In the genomic region with DNA sequence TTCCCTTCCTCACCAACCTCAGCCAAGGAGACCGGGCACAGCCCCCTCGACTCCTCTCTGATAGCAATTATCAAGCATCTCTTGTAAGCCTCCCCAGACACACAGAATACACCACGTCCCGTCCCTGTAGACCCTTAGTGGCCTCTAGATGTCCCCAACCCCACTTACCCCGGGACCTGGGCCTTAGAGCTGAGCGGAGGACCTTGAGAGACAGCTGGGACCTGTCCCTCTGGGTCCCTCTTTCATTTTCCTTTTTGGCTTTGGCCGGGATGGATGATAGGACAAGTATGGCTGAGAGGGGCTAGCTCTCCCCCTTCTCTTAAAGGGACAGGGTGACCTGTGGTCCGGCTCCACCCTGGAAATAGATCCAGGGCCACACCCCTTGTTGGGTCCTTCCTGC, we compare ENCODE assay signal across 14 mouse cellular contexts. TPM values are rescaled to one million over a fixed set of nuclear protein-coding genes. Genes with fewer than 3 reads are reported as not detected.
A peak's percentile ranks its signal among the peaks of the same experiment; 100 is the strongest.
DNase-seq lines count a peak whose midpoint lies in the region; ATAC-seq and TF ChIP-seq lines count a peak whose summit lies in the region.
"Had no signal": no experiment of that assay in that cellular context is flagged by ENCODE, and none has a peak within 500 bp of the region (broad histone marks: within the 10 kb centered on the region; RNA-seq: fewer than 3 reads in every experiment).

No protein-coding gene starts in this region.

- no peaks in the 10 kb centered on the region for H3K27me3 ChIP-seq in cerebellum, adult 2 months (ENCODE audit: control insufficient read depth, insufficient read depth, low read length)
- peaks cover 6% of the 10 kb centered on the region; the same call in 1 of the 2 replicates for H3K27me3 ChIP-seq in heart, embryonic 14.5 days (ENCODE audit: control insufficient read depth, insufficient read depth, low read length)
- H3K27me3 ChIP-seq in stomach, embryonic 15.5 days (replicated peaks) = peaks cover 12% of the 10 kb centered on the region; the same call in 1 of the 2 replicates
- no peaks in the 10 kb centered on the region for H3K27me3 ChIP-seq in stomach, postnatal 0 days (ENCODE audit: control insufficient read depth, insufficient read depth, low read length)
- H3K27me3 ChIP-seq in neural tube, embryonic 14.5 days (ENCODE audit: control insufficient read depth, insufficient read depth, low read length) = no peaks in the 10 kb centered on the region

- no peak overlapping the region for H3K27ac ChIP-seq in cerebellum, adult 2 months (ENCODE audit: insufficient read depth, low read length)
- peak overlapping the region in 1 of 2 experiments; percentile 26; a peak in 1 of 4 replicates for H3K27ac ChIP-seq in heart, embryonic 14.5 days (replicated peaks in 1 of 2; ENCODE audit: control insufficient read depth in 1 of 2, insufficient read depth in 1 of 2, low read depth in 2 of 2, low read length in 2 of 2)
- H3K27ac ChIP-seq in stomach, embryonic 15.5 days = no peak overlapping the region
- H3K27ac ChIP-seq in stomach, postnatal 0 days (replicated peaks) = no peak overlapping the region
- H3K27ac ChIP-seq in neural tube, embryonic 14.5 days (ENCODE audit: low read depth, low read length) = no peak overlapping the region
- H3K27ac ChIP-seq: embryonic facial prominence, embryonic 13.5 days; macrophage had no signal

- peak; percentile 2 for DNase-seq in cerebellum, adult 11 months
- no peak for DNase-seq in cerebellum, adult 2 months
- DNase-seq in heart, postnatal 4 days = no peak
- no peak for DNase-seq in stomach, postnatal 0 days (ENCODE audit: low spot score)
- DNase-seq in layer of hippocampus, postnatal 10 days (ENCODE audit: low spot score in 2 of 2) = no peak
- DNase-seq: cerebellum, postnatal 14 days; kidney, postnatal 36 days; retina, postnatal 1 day; thymus, postnatal 25 days had no signal

- H3K4me1 ChIP-seq in cerebellum, adult 2 months (ENCODE audit: control insufficient read depth, insufficient read depth, low read length) = peaks cover 5% of the 10 kb centered on the region; the same call in 1 of the 2 replicates
- peaks cover 12 to 35% of the 10 kb centered on the region in 2 experiments for H3K4me1 ChIP-seq in heart, embryonic 14.5 days (ENCODE audit: control insufficient read depth in 2 of 2, insufficient read depth in 2 of 2, low read length in 2 of 2)
- peaks cover 12% of the 10 kb centered on the region for H3K4me1 ChIP-seq in stomach, embryonic 15.5 days
- no peaks in the 10 kb centered on the region for H3K4me1 ChIP-seq in stomach, postnatal 0 days (replicated peaks; ENCODE audit: control insufficient read depth, insufficient read depth)
- peaks cover 10% of the 10 kb centered on the region; the same call in 1 of the 2 replicates for H3K4me1 ChIP-seq in neural tube, embryonic 14.5 days (ENCODE audit: control insufficient read depth, insufficient read depth, low read length)

- no peak for TF ChIP-seq CTCF in cerebellum, adult 2 months (IDR thresholded peaks at IDR 0.05; ENCODE audit: borderline replicate concordance, insufficient read depth, low read depth, low read length)
- no peak for TF ChIP-seq CTCF in stomach, postnatal 0 days (IDR thresholded peaks at IDR 0.05; ENCODE audit: low read depth)

- peak overlapping the region; percentile 91 for H3K4me2 ChIP-seq in heart, embryonic 14.5 days (ENCODE audit: low read length)
- peak overlapping the region; percentile 98; the same call in 1 of the 2 replicates for H3K4me2 ChIP-seq in stomach, embryonic 15.5 days
- H3K4me2 ChIP-seq in stomach, postnatal 0 days (replicated peaks; ENCODE audit: low read depth) = no peak overlapping the region
- peak overlapping the region; percentile 79 for H3K4me2 ChIP-seq in neural tube, embryonic 14.5 days (ENCODE audit: low read depth, low read length)

- TF ChIP-seq EP300 in stomach, postnatal 0 days (optimal IDR thresholded peaks at IDR 0.05) = no peak

- H3K9me3 ChIP-seq in heart, embryonic 14.5 days (ENCODE audit: control insufficient read depth, low read length) = no peaks in the 10 kb centered on the region
- no peaks in the 10 kb centered on the region for H3K9me3 ChIP-seq in stomach, embryonic 15.5 days
- H3K9me3 ChIP-seq in stomach, postnatal 0 days (ENCODE audit: control insufficient read depth, low read length) = no peaks in the 10 kb centered on the region
- H3K9me3 ChIP-seq in neural tube, embryonic 14.5 days (ENCODE audit: control insufficient read depth, low read length) = no peaks in the 10 kb centered on the region
- H3K9me3 ChIP-seq: embryonic facial prominence, embryonic 13.5 days had no signal

- H3K9ac ChIP-seq in heart, embryonic 14.5 days (ENCODE audit: low read length) = peak overlapping the region; percentile 48; the same call in 1 of the 2 replicates
- H3K9ac ChIP-seq in stomach, embryonic 15.5 days = no peak overlapping the region
- H3K9ac ChIP-seq in stomach, postnatal 0 days (ENCODE audit: low read length) = no peak overlapping the region
- H3K9ac ChIP-seq in neural tube, embryonic 14.5 days (replicated peaks; ENCODE audit: low read depth, low read length) = no peak overlapping the region; the same call in 1 of the 2 replicates

- no peak for ATAC-seq in heart, embryonic 14.5 days (ENCODE audit: insufficient number of reproducible peaks, insufficient read depth, low FRiP score, low read depth)
- ATAC-seq in stomach, embryonic 15.5 days (ENCODE audit: insufficient read depth, low FRiP score, low read depth) = no peak
- no peak for ATAC-seq in stomach, postnatal 0 days (ENCODE audit: low FRiP score, low TSS enrichment)
- ATAC-seq in neural tube, embryonic 14.5 days (ENCODE audit: low read depth) = no peak

- no peak for TF ChIP-seq POLR2A in cerebellum, adult 2 months (IDR thresholded peaks at IDR 0.05; ENCODE audit: borderline replicate concordance, insufficient read depth, low read length)

- no peak overlapping the region for H3K4me3 ChIP-seq in cerebellum, adult 2 months (replicated peaks; ENCODE audit: insufficient read depth, low read depth, low read length)
- peak overlapping the region; percentile 1 to 45; a peak in 1 of 4 replicates for H3K4me3 ChIP-seq in heart, embryonic 14.5 days (ENCODE audit: control insufficient read depth in 1 of 2, insufficient read depth in 1 of 2, low read depth in 1 of 2, low read length in 2 of 2)
- no peak overlapping the region for H3K4me3 ChIP-seq in stomach, embryonic 15.5 days (replicated peaks)
- no peak overlapping the region for H3K4me3 ChIP-seq in stomach, postnatal 0 days (ENCODE audit: low read depth, low read length)
- 0 out of 2 replicates have a peak overlapping the region, but pooled peaks have one; percentile 64 for H3K4me3 ChIP-seq in neural tube, embryonic 14.5 days (ENCODE audit: low read depth, low read length)

- WGBS in cerebellum, adult 2 months = 66% methylated on average over 8 of the region's 8 CpGs
- 35% methylated on average over 8 of the region's 8 CpGs for WGBS in heart, embryonic 14.5 days
- 48% methylated on average over 8 of the region's 8 CpGs for WGBS in stomach, embryonic 15.5 days
- WGBS in stomach, postnatal 0 days = 49% methylated on average over 8 of the region's 8 CpGs
- WGBS in neural tube, embryonic 14.5 days = 41% methylated on average over 8 of the region's 8 CpGs

- no peaks in the 10 kb centered on the region for H3K36me3 ChIP-seq in heart, embryonic 14.5 days (ENCODE audit: control insufficient read depth, insufficient read depth, low read length)
- H3K36me3 ChIP-seq in stomach, embryonic 15.5 days = no peaks in the 10 kb centered on the region
- H3K36me3 ChIP-seq in stomach, postnatal 0 days (ENCODE audit: control insufficient read depth, insufficient read depth, low read length) = no peaks in the 10 kb centered on the region
- H3K36me3 ChIP-seq in neural tube, embryonic 14.5 days (ENCODE audit: control insufficient read depth, insufficient read depth, low read length) = no peaks in the 10 kb centered on the region
- H3K36me3 ChIP-seq: embryonic facial prominence, embryonic 13.5 days had no signal

RNA-seq across cellular contexts. Expression of a gene that starts 0.7 kb away (rescaled TPM):
- polyA plus RNA-seq in cerebellum, adult 2 months (2012; rRNA removed) = 1.2 and 2.1 TPM in 2 replicates
- polyA plus RNA-seq in heart, embryonic 14.5 days (2014; fragmentation: Nextera tagmentation; extraction: Ambion mirVana) = 1.00 and 2.3 TPM in 2 replicates
- total RNA-seq in heart, postnatal 4 days (2021) = 1 to 10 TPM; 2.0 to 2.5 TPM
- 0.42 and 0.43 TPM in 2 replicates for polyA plus RNA-seq in stomach, embryonic 15.5 days (2015; fragmentation: Nextera tagmentation; extraction: Ambion mirVana)
- polyA plus RNA-seq in stomach, postnatal 0 days (2015; fragmentation: Nextera tagmentation; extraction: Ambion mirVana) = 1.9 and 2.1 TPM in 2 replicates
- polyA plus RNA-seq in neural tube, embryonic 14.5 days (2014; fragmentation: Nextera tagmentation; extraction: Ambion mirVana) = 0.89 and 2.2 TPM in 2 replicates
- total RNA-seq in layer of hippocampus, postnatal 10 days (2021) = 1 to 10 TPM; 2.4 to 3.6 TPM
- polyA plus RNA-seq: macrophage had no signal

RNA-seq across cellular contexts. Expression of a gene that starts 40.4 kb away (rescaled TPM):
- 0.11 and 0.25 TPM in 2 replicates for polyA plus RNA-seq in cerebellum, adult 2 months (2012; rRNA removed)
- 169 and 174 TPM in 2 replicates for polyA plus RNA-seq in heart, embryonic 14.5 days (2014; fragmentation: Nextera tagmentation; extraction: Ambion mirVana)
- 100 to 1,000 TPM; 174 to 191 TPM for total RNA-seq in heart, postnatal 4 days (2021)
- polyA plus RNA-seq in stomach, embryonic 15.5 days (2015; fragmentation: Nextera tagmentation; extraction: Ambion mirVana) = 211 and 217 TPM in 2 replicates
- 31.6 and 44.5 TPM in 2 replicates for polyA plus RNA-seq in stomach, postnatal 0 days (2015; fragmentation: Nextera tagmentation; extraction: Ambion mirVana)
- 18.3 and 24.8 TPM in 2 replicates for polyA plus RNA-seq in neural tube, embryonic 14.5 days (2014; fragmentation: Nextera tagmentation; extraction: Ambion mirVana)
- total RNA-seq in layer of hippocampus, postnatal 10 days (2021) = 10 to 100 TPM; 16.6 to 19.1 TPM

RNA-seq across cellular contexts. Expression of a gene that starts 55.9 kb away (rescaled TPM):
- polyA plus RNA-seq in cerebellum, adult 2 months (2012; rRNA removed) = 13.5 and 15.4 TPM in 2 replicates
- polyA plus RNA-seq in heart, embryonic 14.5 days (2014; fragmentation: Nextera tagmentation; extraction: Ambion mirVana) = 31.4 and 33.4 TPM in 2 replicates
- 10 to 100 TPM; 34.6 to 38.1 TPM for total RNA-seq in heart, postnatal 4 days (2021)
- polyA plus RNA-seq in stomach, embryonic 15.5 days (2015; fragmentation: Nextera tagmentation; extraction: Ambion mirVana) = 34.0 and 41.0 TPM in 2 replicates
- polyA plus RNA-seq in stomach, postnatal 0 days (2015; fragmentation: Nextera tagmentation; extraction: Ambion mirVana) = 20.1 and 25.9 TPM in 2 replicates
- polyA plus RNA-seq in neural tube, embryonic 14.5 days (2014; fragmentation: Nextera tagmentation; extraction: Ambion mirVana) = 22.1 and 22.3 TPM in 2 replicates
- total RNA-seq in layer of hippocampus, postnatal 10 days (2021) = 10 to 100 TPM; 21.7 to 24.0 TPM

RNA-seq across cellular contexts. Expression of a gene that starts 57.5 kb away (rescaled TPM):
- polyA plus RNA-seq in cerebellum, adult 2 months (2012; rRNA removed) = 26.2 and 28.6 TPM in 2 replicates
- 315 and 373 TPM in 2 replicates for polyA plus RNA-seq in heart, embryonic 14.5 days (2014; fragmentation: Nextera tagmentation; extraction: Ambion mirVana)
- total RNA-seq in heart, postnatal 4 days (2021) = 100 to 1,000 TPM; 204 to 217 TPM
- polyA plus RNA-seq in stomach, embryonic 15.5 days (2015; fragmentation: Nextera tagmentation; extraction: Ambion mirVana) = 513 and 558 TPM in 2 replicates
- polyA plus RNA-seq in stomach, postnatal 0 days (2015; fragmentation: Nextera tagmentation; extraction: Ambion mirVana) = 228 and 244 TPM in 2 replicates
- 53.7 and 132 TPM in 2 replicates for polyA plus RNA-seq in neural tube, embryonic 14.5 days (2014; fragmentation: Nextera tagmentation; extraction: Ambion mirVana)
- total RNA-seq in layer of hippocampus, postnatal 10 days (2021) = 10 to 100 TPM; 95.0 to 96.7 TPM

Comparison
In these comparisons a context has a peak if more than half of its experiments do, and no peak if none do; other contexts are left out.
1. H3K4me3 ChIP-seq: peak in heart, embryonic 14.5 days (2 of 2) and neural tube, embryonic 14.5 days (single experiment); none in cerebellum, adult 2 months (single experiment), stomach, embryonic 15.5 days (single experiment) and stomach, postnatal 0 days (single experiment).
2. RNA of a gene that starts 40.4 kb away (polyA plus RNA-seq): 211 to 217 TPM in stomach, embryonic 15.5 days, 169 to 174 TPM in heart, embryonic 14.5 days, 31.6 to 44.5 TPM in stomach, postnatal 0 days and 18.3 to 24.8 TPM in neural tube, embryonic 14.5 days; 0.11 to 0.25 TPM in cerebellum, adult 2 months; every median in the first group is over 10 times any median in the second.